Mouse (Mus musculus) forebrain, embryonic 14.5 days (tissue): ENCODE measurements around the gene Ddc. TPM values are rescaled to one million over a fixed set of nuclear protein-coding genes. Genes with fewer than 3 reads are reported as not detected.

ENCODE experiments used
- ATAC-seq: fragments of 200-750 bp; cut with Nextera tagmentation; 2 replicates; pipeline ENCODE4 v1.8.0; 2017; ENCODE audit warnings: mild to moderate bottlenecking, moderate library complexity
- DNase-seq: peaks from one replicate; pipeline ENCODE4 v3.0.0-alpha.2; 2015; ENCODE audit warnings: low spot score
- H3K27ac ChIP-seq: fragments of 300-500 bp; sonication (generic); 2 replicates; pipeline ENCODE4 v1.5.1; 2014; ENCODE audit warnings: low read depth, mild to moderate bottlenecking, control low read depth, low read length, moderate library complexity
- H3K27me3 ChIP-seq: fragments of 300-500 bp; sonication (generic); replicated peaks from 2 replicates; pipeline ENCODE4 v1.6.1; 2014; ENCODE audit warnings: low read length, control low read depth, mixed read lengths; ENCODE audit not compliant: control insufficient read depth, insufficient read depth
- H3K36me3 ChIP-seq: fragments of 300-500 bp; sonication (generic); 2 replicates; pipeline ENCODE4 v1.6.1; 2014; ENCODE audit warnings: low read length, control low read depth; ENCODE audit not compliant: control insufficient read depth, insufficient read depth
- H3K4me1 ChIP-seq: fragments of 300-500 bp; sonication (generic); 2 replicates; pipeline ENCODE4 v1.6.1; 2014; ENCODE audit warnings: antibody characterized with exemption, low read length, control low read depth; ENCODE audit not compliant: control insufficient read depth, insufficient read depth
- H3K4me2 ChIP-seq: fragments of 300-500 bp; sonication (generic); 2 replicates; pipeline ENCODE4 v1.6.1; 2014; ENCODE audit warnings: mild to moderate bottlenecking, control low read depth, low read length
- H3K4me3 ChIP-seq: fragments of 300-500 bp; sonication (generic); 2 replicates; pipeline ENCODE4 v1.5.1; 2014; ENCODE audit warnings: low read depth, low read length, control low read depth
- H3K9ac ChIP-seq: fragments of 300-500 bp; sonication (generic); 2 replicates; pipeline ENCODE4 v1.6.1; 2014; ENCODE audit warnings: mild to moderate bottlenecking, low read length, control low read depth, moderate library complexity
- H3K9me3 ChIP-seq: fragments of 300-500 bp; sonication (generic); replicated peaks from 2 replicates; pipeline ENCODE4 v1.6.1; 2016; ENCODE audit warnings: low read length, control low read depth, mixed read lengths; ENCODE audit not compliant: control insufficient read depth
- WGBS: fragments of 180-500 bp; shearing (Covaris S2); extraction: QIAGEN DNeasy Blood & Tissue Kit; methylation state at CpG from one replicate; pipeline ENCODE4 v1.1.7; 2014; 5-methylcytosine and 5-hydroxymethylcytosine counted together
- polyA plus RNA-seq: library from polyadenylated mRNA; unstranded; fragments of >200 nt; fragmentation: Nextera tagmentation; extraction: Ambion mirVana; gene quantifications from 2 replicates; pipeline ENCODE4 v1.2.1, GENCODE M21; 2014

The Ddc gene
- polyA plus RNA-seq, 1 experiment from 2014 or later = 7.3 TPM

GRCm38 (mm10) chr11:11892993-11893602, 4.8 kb downstream of the Ddc start:
- Histone ChIP-seq H3K4me1 (no peaks in the 10 kb centered on the region), H3K9me3 (no peaks in the 10 kb centered on the region), H3K36me3 (no peaks in the 10 kb centered on the region), H3K27ac (no peak overlapping the region), H3K4me2 (no peak overlapping the region), H3K9ac (no peak overlapping the region), H3K4me3 (no peak overlapping the region), H3K27me3 (no peaks in the 10 kb centered on the region)
- 63% methylated on average over 10 of the region's 10 CpGs for WGBS
- no peak for ATAC-seq
- DNase-seq = no peak

- H3K9ac ChIP-seq = no peak overlapping the region
- no peak overlapping the region for H3K4me2 ChIP-seq
- H3K4me3 ChIP-seq = no peak overlapping the region
- H3K27me3 ChIP-seq = no peaks in the 10 kb centered on the region
- H3K4me1 ChIP-seq = no peaks in the 10 kb centered on the region
- no peak overlapping the region for H3K27ac ChIP-seq
- ATAC-seq (no peak), DNase-seq (no peak)
- H3K36me3 ChIP-seq = no peaks in the 10 kb centered on the region
- no peaks in the 10 kb centered on the region for H3K9me3 ChIP-seq
Observed at GRCm38 (mm10) chr11:11891832-11892231, 6.1 kb downstream of the Ddc start.

- H3K9ac ChIP-seq = no peak overlapping the region
- no peaks in the 10 kb centered on the region for H3K4me1 ChIP-seq
- no peaks in the 10 kb centered on the region for H3K9me3 ChIP-seq
- H3K4me2 ChIP-seq = no peak overlapping the region
- WGBS = 62% methylated on average over 10 of the region's 10 CpGs
- no peak overlapping the region for H3K27ac ChIP-seq
- no peaks in the 10 kb centered on the region for H3K27me3 ChIP-seq
- ATAC-seq = peak; percentile 32; the same call in 1 of the 2 replicates
- no peak for DNase-seq
- no peak overlapping the region for H3K4me3 ChIP-seq
- no peaks in the 10 kb centered on the region for H3K36me3 ChIP-seq
Observed at GRCm38 (mm10) chr11:11890139-11890741, 7.7 kb downstream of the Ddc start.

GRCm38 (mm10) chr11:11888727-11889126, 9.2 kb downstream of the Ddc start:
- 92% methylated on average over 3 of the region's 3 CpGs for WGBS
- H3K9me3 ChIP-seq = no peaks in the 10 kb centered on the region
- ATAC-seq = no peak
- no peaks in the 10 kb centered on the region for H3K27me3 ChIP-seq
- no peak overlapping the region for H3K4me3 ChIP-seq
- H3K9ac ChIP-seq = no peak overlapping the region
- no peak for DNase-seq
- H3K36me3 ChIP-seq = no peaks in the 10 kb centered on the region
- no peaks in the 10 kb centered on the region for H3K4me1 ChIP-seq
- no peak overlapping the region for H3K27ac ChIP-seq
- no peak overlapping the region for H3K4me2 ChIP-seq

GRCm38 (mm10) chr11:11888051-11888450, 9.9 kb downstream of the Ddc start:
- ATAC-seq (no peak), DNase-seq (no peak)
- WGBS = 86% methylated on average over 3 of the region's 3 CpGs
- H3K9me3 ChIP-seq = no peaks in the 10 kb centered on the region
- H3K27ac ChIP-seq = no peak overlapping the region
- H3K36me3 ChIP-seq = no peaks in the 10 kb centered on the region
- no peak overlapping the region for H3K9ac ChIP-seq
- H3K4me1 ChIP-seq = no peaks in the 10 kb centered on the region
- no peak overlapping the region for H3K4me3 ChIP-seq
- no peaks in the 10 kb centered on the region for H3K27me3 ChIP-seq
- H3K4me2 ChIP-seq = no peak overlapping the region

GRCm38 (mm10) chr11:11886403-11886998, 11.4 kb downstream of the Ddc start:
- Histone ChIP-seq H3K9ac (no peak overlapping the region), H3K4me3 (no peak overlapping the region), H3K4me2 (no peak overlapping the region), H3K9me3 (no peaks in the 10 kb centered on the region), H3K27me3 (no peaks in the 10 kb centered on the region), H3K4me1 (no peaks in the 10 kb centered on the region), H3K36me3 (no peaks in the 10 kb centered on the region), H3K27ac (no peak overlapping the region)
- WGBS = 57% methylated on average over 4 of the region's 4 CpGs
- no peak for ATAC-seq
- no peak for DNase-seq

GRCm38 (mm10) chr11:11885921-11886320, 12.0 kb downstream of the Ddc start:
- H3K9me3 ChIP-seq = no peaks in the 10 kb centered on the region
- DNase-seq (no peak), ATAC-seq (no peak)
- no peak overlapping the region for H3K9ac ChIP-seq
- WGBS = 8% methylated on average over 3 of the region's 3 CpGs
- no peaks in the 10 kb centered on the region for H3K36me3 ChIP-seq
- H3K4me2 ChIP-seq = no peak overlapping the region
- H3K4me3 ChIP-seq = no peak overlapping the region
- no peak overlapping the region for H3K27ac ChIP-seq
- no peaks in the 10 kb centered on the region for H3K4me1 ChIP-seq
- H3K27me3 ChIP-seq = no peaks in the 10 kb centered on the region

- DNase-seq = no peak
- H3K27me3 ChIP-seq = no peaks in the 10 kb centered on the region
- H3K4me2 ChIP-seq = no peak overlapping the region
- H3K36me3 ChIP-seq = no peaks in the 10 kb centered on the region
- H3K9ac ChIP-seq = no peak overlapping the region
- H3K4me3 ChIP-seq = no peak overlapping the region
- H3K4me1 ChIP-seq = no peaks in the 10 kb centered on the region
- H3K9me3 ChIP-seq = no peaks in the 10 kb centered on the region
- WGBS = 83% methylated on average over 4 of the region's 4 CpGs
- no peak for ATAC-seq
- no peak overlapping the region for H3K27ac ChIP-seq
Observed at GRCm38 (mm10) chr11:11885246-11885643, 12.7 kb downstream of the Ddc start.

- Histone ChIP-seq H3K4me2 (no peak overlapping the region), H3K36me3 (no peaks in the 10 kb centered on the region), H3K9ac (no peak overlapping the region), H3K4me3 (no peak overlapping the region), H3K4me1 (no peaks in the 10 kb centered on the region), H3K27ac (no peak overlapping the region), H3K27me3 (no peaks in the 10 kb centered on the region), H3K9me3 (no peaks in the 10 kb centered on the region)
- 76% methylated on average over 11 of the region's 11 CpGs for WGBS
- DNase-seq (no peak), ATAC-seq (no peak)
Observed at GRCm38 (mm10) chr11:11884533-11885245, 13.3 kb downstream of the Ddc start.
